Mouse (Mus musculus) lung, adult 18-20 months (tissue): Measurements from ENCODE around the gene Mcu.
A peak's percentile ranks its signal among the peaks of the same experiment; 100 is the strongest.

Experiments
- DNase-seq, 2 experiments: peaks; one replicate each; pipeline ENCODE4 v3.0.0; 2022; ENCODE audit warnings: mixed read lengths in 2 of 2

Mcu gene

DNA sequence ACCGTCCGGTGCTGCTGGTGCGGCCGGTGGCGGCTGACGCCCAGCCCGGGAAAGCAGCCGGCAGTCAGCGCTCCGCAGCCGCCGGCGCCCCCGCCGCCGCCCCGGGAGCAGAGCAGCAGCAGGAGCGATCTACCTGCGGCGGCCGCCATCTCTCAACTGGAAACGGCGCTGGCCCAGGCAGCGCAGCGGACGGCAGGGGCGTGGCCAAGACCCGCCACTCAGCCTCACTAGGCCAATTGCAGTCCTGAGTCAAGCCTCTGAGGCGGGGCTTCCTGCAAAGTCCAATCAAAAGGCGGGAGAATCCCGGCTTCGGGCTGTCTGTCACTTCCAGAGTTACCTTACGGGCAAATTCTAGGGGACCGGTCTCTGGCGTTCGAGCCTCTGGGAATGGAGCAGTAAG lies at the start of gene Mcu:
Gene Mcu, minus strand, starts transcription at position 171 of the 400 bp plus-strand sequence.
- peak; percentile 96 to 97 for DNase-seq

DNA sequence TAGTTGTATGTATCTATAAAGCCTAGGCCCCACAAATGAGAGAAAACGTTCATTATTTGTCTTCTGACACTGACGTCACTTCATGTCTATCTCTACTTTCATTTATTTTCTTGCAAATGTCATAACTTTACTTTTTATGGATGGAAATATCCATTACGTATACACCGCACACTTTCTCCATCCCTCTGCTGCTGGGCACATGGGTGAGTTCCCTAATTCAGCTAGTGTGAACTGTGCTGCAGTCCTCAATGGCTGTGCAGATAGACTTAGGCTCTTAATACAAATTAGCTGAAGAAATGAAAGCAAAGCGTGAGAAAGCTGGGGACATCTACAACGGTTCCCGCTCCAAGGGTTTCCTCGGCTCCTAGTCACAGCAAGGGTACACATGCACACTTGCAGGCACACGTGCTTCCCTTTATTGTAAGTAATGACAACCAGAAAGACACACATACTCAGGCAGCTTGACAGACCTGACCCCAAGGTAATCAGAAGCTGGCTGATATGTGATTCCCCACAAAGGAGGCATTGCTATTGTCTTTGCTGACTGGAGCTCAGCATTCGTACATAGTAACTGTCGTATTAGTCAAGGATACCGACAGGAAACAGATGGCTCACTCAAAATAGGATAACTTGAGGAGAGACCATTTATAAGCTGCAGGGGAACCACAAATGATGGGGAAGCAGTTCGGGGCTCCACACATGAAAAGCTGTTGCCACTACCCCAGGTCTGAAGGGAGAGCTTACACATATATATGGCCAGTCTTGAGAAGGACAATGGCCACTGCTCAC lies 49.2 kb upstream of the Mcu start:
- no peak for DNase-seq

DNA sequence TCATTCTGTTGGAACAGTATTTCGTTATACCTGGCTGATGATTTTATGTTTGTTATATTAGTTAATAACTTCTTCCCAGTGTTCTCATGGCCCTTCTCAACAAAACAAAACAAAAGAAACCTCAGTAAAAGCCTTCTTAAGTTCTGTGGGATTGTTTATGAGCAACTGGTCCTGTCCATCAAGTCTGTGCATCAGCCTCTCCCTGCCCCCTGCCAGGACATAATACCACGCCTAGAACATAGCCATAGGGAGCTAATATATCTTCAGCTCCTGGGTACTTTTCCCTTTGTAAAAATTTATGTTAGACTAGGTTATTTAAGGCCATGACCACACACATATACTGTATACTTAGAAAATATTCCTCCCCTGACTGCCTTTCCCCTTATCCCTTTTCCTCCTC lies 48.3 kb upstream of the Mcu start:
- no peak for DNase-seq

DNA sequence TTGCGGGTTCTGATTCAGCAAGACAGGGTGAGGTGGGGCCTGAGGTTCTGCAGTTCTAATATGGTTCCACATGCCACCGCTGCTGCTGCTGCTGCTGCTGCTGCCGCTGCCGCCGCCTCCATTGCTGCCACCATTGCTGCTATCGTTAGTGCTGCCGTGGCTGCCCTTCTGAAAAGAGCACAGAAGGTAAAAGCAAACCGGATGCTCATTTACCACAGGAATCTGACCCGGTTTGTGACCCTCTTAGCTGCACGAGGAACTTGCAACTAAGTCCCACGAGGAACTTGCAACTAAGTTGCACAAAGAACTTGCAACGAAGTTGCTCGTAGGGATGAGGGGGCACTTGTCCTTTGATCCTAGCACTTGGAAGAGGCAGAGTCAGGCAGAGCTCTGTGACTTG lies 40.3 kb upstream of the Mcu start:
- DNase-seq = no peak

DNA sequence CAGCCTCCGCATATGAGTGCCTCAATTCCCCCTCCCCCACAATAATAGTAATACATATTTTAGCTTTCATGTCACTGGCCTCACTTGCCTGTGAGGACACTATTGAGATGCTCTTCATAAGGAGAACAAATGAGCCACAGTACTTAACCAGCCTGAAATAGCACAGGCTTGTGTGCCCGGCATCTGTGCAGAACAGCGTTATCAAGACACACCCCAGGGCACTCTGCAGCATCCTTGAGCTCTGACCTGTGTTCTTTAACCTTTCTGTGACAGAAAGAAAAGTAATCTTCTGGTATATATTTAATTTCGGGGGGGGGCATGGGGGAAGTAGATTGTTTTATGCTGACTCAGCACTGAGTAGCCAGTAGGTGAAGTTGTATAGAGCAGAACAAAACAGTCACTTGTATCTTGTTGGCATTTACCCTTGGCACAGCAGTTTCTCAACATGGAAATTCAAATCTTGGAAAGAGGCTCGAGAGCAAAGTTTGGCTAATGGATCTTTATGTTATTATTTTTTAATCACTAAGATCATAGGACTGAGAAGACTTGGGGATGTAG lies 30.4 kb upstream of the Mcu start:
- no peak for DNase-seq

DNA sequence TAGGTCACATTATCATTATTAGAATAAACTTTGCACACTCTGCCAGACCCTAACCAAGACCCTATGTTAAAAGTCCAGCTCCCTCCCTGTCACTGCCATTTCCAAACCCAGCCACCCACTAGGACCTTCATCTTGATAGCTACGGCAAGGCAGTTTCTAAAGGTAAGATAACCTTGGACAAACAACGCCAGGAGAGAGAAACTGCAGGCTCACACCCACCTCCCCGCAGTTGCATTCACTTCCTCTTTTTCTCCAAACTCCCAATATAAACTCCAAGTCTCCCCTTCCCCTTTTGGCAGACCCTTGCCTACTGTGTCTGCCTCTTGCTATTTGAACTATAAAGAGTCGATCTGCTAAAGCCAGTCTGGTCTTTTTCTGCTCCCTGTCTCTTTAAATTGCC lies 28.7 kb upstream of the Mcu start:
- no peak for DNase-seq

DNA sequence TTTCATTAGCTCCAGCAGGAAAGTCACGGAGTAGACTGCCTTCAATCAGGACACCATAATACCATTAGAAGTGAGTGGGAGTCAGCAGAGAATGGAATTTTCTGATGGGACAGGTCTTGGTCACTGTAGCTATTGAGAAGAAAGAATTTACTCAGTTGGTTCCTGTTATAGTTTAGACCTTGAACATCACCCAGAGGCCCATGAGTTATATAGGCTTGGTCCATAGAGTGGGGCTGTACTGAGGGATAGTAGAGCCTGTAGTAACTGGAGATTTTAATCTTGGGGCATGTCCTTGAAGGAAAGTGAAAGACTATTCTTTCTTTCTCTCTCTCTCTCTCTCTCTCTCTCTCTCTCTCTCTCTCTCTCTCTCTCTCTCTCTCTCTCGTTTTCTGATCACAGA lies 28.2 kb upstream of the Mcu start:
- no peak for DNase-seq

DNA sequence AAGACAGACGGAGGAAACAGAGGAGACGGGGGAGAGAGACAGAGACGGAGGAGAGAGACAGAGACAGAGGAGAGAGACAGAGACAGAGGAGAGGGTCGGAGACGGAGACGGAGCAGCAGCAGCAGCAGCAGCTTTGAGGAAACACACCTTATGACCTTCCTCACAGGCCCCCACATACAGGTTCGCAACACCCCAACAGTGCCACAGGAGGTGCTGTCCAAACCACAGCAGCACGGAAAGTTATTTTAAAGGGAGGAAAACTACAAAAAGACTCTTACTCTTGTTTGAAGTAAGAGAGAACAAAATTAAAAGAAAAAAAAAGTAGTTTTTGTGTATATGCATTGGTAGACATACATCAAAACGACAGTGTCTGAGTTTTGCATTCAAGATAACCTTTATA lies 27.2 kb upstream of the Mcu start:
- DNase-seq = no peak

DNA sequence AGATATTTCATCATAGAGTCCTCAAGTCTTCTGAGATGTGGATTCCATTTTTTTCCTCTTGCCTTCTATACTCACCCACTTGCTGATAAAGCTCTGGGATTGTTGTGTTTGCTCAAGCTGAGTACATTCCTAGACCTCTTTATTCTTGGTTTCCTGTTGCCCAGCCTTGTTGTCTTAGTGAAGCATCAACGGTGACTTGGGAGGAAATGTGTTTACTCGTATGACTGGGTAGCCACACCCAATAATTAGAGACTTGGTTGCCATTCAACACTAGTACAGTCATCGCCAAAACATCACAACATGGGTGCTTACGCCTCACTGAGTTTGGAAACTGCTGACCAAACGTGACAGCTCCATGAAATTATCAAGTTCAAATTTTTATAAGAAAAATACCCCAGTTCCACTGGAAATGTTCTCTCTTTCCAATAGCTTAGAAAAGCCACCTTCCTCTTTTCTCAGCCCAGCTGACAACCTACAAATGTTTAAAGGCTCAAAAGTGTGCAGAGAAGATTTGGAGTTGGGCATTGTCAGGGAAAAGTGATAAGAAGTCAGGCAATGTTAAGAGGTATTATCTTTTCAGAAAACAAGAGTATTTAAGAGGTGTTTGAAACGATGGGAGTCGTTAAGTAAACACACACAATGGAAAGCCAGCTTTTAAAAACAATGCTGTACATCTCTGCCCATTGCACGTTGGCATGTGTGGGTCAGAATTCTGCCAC lies 26.3 kb upstream of the Mcu start:
- peak in 1 of 2 experiments; percentile 42 for DNase-seq

DNA sequence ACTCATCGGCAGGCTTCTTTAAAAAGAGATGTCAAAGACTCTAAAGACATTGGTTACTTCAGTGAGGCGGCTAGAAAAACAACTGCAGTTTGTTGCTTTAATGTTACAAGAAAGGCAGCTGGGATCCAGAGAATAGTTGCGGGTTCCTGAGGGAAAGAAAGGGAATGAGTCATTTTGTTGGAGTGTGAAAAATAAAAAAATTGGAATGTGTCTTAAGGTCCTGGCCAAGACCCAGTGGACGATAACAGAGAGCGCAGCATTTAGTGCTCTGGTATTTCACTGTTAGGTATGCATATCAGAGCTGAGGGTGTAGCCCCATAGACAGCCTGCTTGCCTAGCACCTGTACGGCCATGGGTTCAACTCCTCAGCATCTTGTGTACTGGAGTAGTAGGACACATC lies 22.1 kb upstream of the Mcu start:
- no peak for DNase-seq

DNA sequence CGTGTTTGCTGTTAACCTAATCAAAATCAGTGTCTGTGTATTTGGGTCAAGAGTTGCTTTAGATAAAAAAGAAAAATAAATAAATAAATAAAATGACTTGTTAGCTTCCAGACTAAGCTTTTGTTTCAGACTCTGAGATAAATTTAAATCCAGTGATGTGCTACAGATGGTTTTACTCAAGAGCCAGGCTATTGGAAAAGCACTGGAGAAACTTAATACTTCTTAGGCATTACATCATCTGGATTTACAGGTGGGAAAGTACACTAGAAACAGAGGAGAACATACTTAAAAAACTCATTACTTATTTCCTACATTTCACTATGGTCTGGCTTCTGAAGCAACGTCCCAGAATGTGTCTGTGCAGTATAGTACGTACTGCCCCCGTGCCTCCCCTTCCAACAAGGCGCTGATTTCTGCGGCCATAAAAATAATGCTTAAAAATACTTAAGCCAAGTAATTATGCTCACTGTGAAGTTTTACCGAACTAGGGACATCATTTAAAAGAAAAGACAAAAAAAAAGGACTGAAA lies 21.2 kb upstream of the Mcu start:
- DNase-seq = no peak

DNA sequence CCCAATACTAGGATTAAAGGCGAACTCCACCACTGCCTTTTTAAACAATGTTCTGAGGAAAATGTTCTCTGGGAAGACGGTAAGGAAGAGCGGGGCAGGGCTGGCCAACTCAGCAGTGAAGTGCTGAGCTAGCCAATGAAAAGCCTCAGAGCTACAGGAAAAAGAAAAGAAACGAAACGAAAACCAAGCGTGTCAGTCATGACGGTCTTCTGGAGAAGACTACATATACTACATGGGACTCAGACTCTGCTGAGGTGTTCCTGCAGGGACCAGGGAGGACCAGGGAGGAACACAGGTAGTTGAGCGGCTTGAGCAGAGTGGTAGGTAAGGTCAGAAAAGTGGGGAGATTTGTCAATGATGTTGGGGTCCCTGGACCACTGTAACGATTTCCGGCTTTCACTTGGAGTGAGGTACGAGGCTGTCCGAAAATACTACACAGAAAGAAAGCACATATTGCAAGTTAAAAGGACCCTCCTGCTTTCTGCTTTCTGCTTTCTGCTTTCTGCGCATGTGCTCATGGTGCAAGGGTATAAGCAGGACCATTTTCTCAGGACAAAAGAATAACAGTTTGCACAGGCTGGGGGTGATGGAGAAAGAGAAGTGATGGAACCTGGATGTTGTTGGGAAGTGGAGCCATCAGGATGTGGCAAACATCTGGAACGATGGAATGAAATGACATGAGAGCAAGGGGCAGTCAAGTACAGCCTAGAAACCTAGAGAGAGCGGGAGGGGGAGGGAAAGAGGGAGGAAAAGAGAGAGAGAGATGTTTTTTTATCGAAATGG lies 20.4 kb upstream of the Mcu start:
- DNase-seq = no peak

DNA sequence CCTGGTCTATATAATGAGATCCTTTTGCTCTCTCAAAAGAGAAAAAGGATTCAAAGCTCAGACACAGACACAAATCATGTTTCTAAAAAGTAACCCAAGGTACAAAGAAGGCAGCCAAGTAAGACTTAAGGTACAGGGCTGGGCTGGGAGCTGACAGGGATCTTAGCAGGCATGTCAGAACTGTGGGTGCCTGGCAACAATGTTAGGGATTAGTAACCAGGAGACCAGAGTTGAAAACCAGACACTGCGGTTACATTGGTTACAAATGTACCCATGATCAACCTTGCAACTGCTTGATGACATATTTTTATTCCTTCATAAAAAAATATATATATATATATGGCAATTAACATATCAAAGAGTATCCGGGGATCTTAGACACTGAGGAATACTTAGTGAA lies 19.6 kb upstream of the Mcu start:
- no peak for DNase-seq

DNA sequence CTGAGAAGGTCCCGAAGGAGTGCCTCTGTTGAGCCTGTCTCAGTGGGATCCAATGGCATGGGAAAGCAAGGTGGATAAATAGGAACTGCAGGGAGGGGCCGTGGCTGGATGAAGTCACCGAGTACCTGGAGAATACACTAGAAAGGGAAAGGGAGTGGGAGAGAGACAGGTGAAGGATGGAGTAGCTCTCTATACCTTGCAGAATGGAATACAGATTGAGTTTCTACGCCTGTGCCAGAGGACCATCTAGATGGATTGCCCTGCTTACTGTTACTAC lies 13.0 kb upstream of the Mcu start:
- no peak for DNase-seq

DNA sequence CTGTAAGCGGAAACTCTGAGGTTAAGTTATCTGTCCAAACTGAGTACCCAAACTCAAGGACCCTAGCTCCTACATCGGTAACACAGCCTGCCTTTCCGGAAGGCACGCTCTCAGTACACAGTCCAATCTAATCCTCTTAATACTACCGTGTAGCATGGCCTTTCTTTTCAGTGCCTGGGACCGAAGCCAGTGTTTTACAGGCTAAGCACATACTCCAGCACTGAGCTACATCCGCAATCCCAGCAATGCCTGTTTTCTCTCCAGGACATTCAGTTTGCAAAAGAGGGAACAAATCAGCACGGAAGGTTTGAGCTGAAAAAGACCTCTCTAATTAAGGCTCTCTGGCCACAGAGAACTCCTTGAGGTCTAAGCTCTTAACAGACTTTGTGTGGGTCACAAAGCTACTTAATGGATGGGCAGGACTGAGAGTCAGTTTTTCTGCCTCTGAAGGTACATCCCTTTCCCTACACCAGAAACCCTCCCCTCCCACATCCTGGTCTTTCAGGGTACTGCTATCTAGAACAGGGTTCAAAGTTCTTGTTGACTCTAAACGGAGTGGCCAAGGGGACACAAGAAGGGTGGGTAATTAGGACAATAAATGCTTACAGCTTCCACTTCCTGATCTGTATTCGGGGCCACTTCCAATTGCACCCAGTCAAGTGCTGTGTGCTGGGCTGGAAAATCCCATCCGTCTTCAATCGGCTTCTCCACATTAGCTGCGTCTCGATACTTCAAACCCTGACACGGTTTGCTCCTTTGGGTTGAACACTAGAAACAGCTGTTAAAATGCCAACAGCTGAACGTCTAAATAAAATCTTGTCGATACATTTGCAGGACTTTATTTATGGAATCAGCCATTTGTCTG lies 12.4 kb upstream of the Mcu start:
- no peak for DNase-seq

DNA sequence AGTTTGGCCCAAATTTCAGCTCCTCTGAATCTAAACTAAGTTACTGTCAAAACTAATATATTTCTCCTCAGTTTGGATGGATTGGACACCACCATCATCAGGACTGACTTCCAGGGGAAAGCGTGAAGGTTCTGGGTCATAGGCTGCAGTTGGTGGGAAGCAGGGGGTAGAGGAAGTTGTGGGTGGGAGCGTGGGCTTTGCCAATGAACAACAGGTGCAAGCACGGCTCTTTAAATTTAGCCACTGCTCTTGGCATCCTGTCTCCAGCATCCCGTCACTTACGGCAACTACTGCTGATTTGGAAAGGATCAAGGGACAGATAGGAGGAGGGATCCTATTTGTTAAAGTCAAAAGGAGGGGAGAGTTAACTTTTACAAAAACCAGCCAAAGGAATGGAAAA lies 7.0 kb upstream of the Mcu start:
- DNase-seq = no peak

DNA sequence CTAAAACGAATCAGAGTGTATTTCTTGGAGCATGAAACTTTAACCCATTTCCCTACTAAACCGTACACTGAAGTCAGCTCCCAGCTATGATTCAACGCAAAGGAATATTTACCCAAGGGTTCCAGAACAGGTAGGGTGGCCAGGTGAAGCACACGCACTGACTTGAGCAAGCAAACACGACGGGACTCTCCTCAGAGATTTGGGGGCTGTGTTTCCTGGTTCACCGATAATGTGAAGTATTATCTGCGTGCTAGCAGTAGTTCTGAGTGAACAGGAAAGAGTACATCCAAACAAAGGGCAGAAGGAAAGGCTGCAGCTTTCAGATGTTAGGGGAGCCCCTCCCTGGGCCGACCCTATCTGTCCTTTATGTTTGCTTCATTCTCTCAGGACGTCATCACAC lies 4.9 kb upstream of the Mcu start:
- DNase-seq = no peak

DNA sequence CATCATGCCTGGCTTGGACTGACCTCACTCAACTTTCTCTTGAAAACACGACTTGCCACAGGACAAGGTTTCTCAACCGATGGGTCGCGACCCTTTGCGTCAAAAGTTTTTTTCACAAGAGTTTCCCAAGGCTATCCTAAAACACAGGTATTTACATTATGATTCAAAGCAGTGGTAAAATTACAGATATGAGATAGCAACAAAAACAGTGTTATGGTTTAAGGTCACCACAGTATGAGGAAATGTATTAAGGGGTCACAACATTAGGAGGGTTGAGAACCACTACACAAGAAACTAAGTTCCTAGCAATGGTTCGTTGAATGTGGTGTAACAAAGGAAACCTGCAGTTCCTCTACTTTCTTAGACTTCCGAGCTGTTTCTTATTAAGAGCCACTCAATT lies 1.3 kb upstream of the Mcu start:
- no peak for DNase-seq

DNA sequence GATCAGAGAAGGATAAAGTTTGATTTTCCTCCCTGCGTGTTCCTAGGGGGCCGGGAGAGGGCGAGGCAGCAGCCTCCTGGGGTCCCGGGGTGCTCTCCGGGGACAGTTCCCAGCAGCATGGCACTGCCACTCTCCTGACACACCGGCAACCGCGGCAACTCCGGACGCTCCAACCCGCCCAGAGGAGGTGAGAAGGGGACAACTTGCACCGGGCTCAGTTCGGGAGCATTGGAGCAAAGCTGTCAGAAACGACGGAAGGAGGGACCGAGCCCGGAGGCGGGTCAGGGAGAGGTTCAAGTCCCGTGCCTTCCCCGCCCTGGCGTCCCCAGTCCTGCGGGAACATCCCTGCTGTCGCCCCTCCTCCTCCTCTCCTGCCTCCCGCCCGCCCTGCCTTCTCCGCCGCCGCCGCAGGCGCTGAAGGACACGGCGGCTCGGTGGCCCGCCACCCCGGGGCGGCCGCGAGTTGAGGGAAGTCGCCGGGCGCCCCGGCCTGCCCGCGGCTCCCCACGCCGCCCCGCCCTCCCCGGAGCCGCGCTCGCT lies 441 bp downstream of the Mcu start, which contains the start of gene Gm10322:
Gene Gm10322, plus strand, starts transcription at position 83 of the 540 bp plus-strand sequence.
- DNase-seq = peak; percentile 76 to 86

DNA sequence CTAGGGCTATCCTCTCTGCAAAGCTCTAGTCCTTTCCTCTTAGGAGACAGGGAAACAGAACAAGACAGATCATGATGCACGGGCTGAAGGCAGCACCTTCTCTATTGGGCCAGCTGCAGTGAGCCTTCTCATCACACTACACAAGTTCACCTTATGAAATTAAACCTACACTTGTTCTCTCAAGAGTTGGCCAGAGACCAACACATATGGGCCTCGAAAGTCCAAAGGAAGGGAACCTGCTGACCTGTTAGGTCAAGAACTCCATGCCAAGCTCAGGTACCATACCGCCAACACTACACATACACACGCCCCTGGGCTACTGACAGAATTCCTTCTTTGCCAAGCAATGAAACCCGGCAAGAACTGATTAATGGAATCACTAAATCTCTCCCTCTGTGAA lies 1.1 kb downstream of the Mcu start:
- no peak for DNase-seq

DNA sequence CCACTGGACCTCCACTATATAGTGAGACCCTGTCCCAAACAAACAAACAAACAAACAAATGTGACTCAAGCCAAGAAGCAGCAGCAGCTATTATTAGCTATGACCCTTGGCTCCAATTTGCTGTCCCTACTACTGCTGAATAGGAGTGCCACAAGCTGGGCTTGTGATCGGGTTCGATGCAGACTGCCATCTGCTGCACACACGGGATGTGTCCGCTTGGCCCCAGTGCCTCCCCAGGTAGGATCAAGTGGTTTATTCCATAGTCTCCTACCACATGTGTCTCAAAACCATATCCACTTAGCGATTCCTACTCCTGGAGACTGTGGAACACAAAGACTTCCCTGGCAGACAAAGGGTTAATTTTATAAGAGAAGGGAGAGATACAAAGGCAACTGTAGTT lies 2.4 kb downstream of the Mcu start:
- DNase-seq = no peak

DNA sequence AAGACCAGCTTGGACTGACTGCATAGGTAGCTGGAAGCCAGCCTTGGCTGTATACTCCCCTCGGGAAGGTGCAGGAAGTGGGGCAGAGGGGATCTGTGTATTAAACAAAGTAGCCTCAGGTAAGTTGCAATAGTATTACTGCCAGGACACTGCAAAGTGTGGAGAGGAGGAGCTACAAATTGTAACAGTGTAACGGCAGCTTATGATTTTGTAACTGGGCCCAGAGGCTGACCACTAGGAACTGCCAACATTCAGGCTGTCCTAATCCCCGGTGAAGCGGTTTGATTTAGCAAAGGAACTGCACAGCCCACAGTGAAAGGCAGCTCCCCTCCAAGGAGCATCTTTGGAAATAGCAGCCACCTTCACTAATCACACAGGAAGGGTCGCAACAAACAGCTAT lies 3.2 kb downstream of the Mcu start:
- no peak for DNase-seq
